Mouse (Mus musculus) CH12.LX (cell line): ENCODE data around the gene Msh5. TPM values are rescaled to one million over a fixed set of nuclear protein-coding genes. Genes with fewer than 3 reads are reported as not detected.

Experiments
- DNase-seq: peaks from one replicate; pipeline ENCODE4 v3.0.0-alpha.2; 2013; ENCODE audit errors: extremely low read depth
- H3K27ac ChIP-seq: 2 replicates; pipeline ENCODE4 v1.5.1; 2012; ENCODE audit warnings: low read depth, mild to moderate bottlenecking, control low read depth, moderate library complexity; ENCODE audit not compliant: insufficient read depth
- H3K27me3 ChIP-seq: replicated peaks from 2 replicates; pipeline ENCODE3; 2012; ENCODE audit warnings: inconsistent platforms
- H3K36me3 ChIP-seq, 2 experiments: replicated peaks in 1 of 2; 2 replicates each; pipeline versions ENCODE3 to v1.6.1; 2012; ENCODE audit warnings: inconsistent platforms in 1 of 2, low read length in 1 of 2, mild to moderate bottlenecking in 1 of 2, mixed read lengths in 1 of 2, moderate library complexity in 1 of 2; ENCODE audit not compliant: control insufficient read depth in 1 of 2, insufficient read depth in 1 of 2
- H3K4me1 ChIP-seq, 2 experiments: 2 replicates each; pipeline ENCODE4 v1.6.1; 2012; ENCODE audit warnings: inconsistent platforms in 1 of 2, moderate library complexity in 1 of 2; ENCODE audit not compliant: insufficient read depth in 2 of 2, control insufficient read depth in 1 of 2
- H3K4me2 ChIP-seq: 2 replicates; pipeline ENCODE4 v1.6.1; 2012; ENCODE audit warnings: low read depth, mild to moderate bottlenecking, control low read depth; ENCODE audit not compliant: poor library complexity, insufficient read depth, severe bottlenecking
- H3K4me3 ChIP-seq, 3 experiments: fragments of 150-350 bp in 1 of 3; sonication (generic) in 1 of 3; replicated peaks in 1 of 3; 2 replicates each; pipeline versions ENCODE3 to v1.5.1; 2011 to 2012; ENCODE audit warnings: low read depth in 2 of 3, low read length in 2 of 3, mild to moderate bottlenecking in 2 of 3, moderate library complexity in 2 of 3, control low read depth in 1 of 3, improper control_type of control experiment in 1 of 3, inconsistent platforms in 1 of 3, mixed read lengths in 1 of 3; ENCODE audit not compliant: poor library complexity in 1 of 3
- H3K79me2 ChIP-seq: replicated peaks from 2 replicates; pipeline ENCODE4 v1.6.1; 2012; ENCODE audit warnings: mild to moderate bottlenecking, moderate library complexity; ENCODE audit not compliant: control insufficient read depth, poor library complexity, insufficient read depth, severe bottlenecking; ENCODE audit errors: extremely low read depth
- H3K9ac ChIP-seq: 2 replicates; pipeline ENCODE4 v1.6.1; 2012; ENCODE audit warnings: low read depth, mild to moderate bottlenecking, control low read depth, moderate library complexity; ENCODE audit not compliant: insufficient read depth
- H3K9me3 ChIP-seq: replicated peaks from 2 replicates; pipeline ENCODE3; 2012; ENCODE audit warnings: low read length, inconsistent platforms, mixed read lengths
- BHLHE40 ChIP-seq: IDR thresholded peaks from 2 replicates; pipeline ENCODE4 v1.6.1; 2011; ENCODE audit warnings: mild to moderate bottlenecking, low read depth, low read length, improper control_type of control experiment
- CHD1 ChIP-seq: IDR thresholded peaks from 2 replicates; pipeline ENCODE4 v1.6.1; 2012; ENCODE audit warnings: low read depth, low read length, improper control_type of control experiment, inconsistent platforms
- CHD2 ChIP-seq: IDR thresholded peaks from 2 replicates; pipeline ENCODE4 v1.6.1; 2011; ENCODE audit warnings: low read length, improper control_type of control experiment
- CTCF ChIP-seq, 2 experiments: IDR thresholded peaks in 1 of 2; conservative IDR thresholded peaks in 1 of 2; 2 replicates each; pipeline ENCODE4 v1.5.1; 2011 to 2012; ENCODE audit warnings: low read depth in 2 of 2, low read length in 2 of 2, improper control_type of control experiment in 1 of 2, inconsistent platforms in 1 of 2, mild to moderate bottlenecking in 1 of 2, moderate library complexity in 1 of 2
- ELF1 ChIP-seq: IDR thresholded peaks from 2 replicates; pipeline ENCODE4 v1.6.1; 2014; ENCODE audit warnings: low read depth, mild to moderate bottlenecking, inconsistent platforms, low read length, improper control_type of control experiment
- EP300 ChIP-seq: IDR thresholded peaks from 2 replicates; pipeline ENCODE4 v1.6.1; 2011; ENCODE audit warnings: low read length, improper control_type of control experiment
- ETS1 ChIP-seq: conservative IDR thresholded peaks from 2 replicates; pipeline ENCODE4 v1.6.1; 2012; ENCODE audit warnings: low read depth, mild to moderate bottlenecking, inconsistent platforms, low read length, improper control_type of control experiment, moderate library complexity
- GABPA ChIP-seq: IDR thresholded peaks from 2 replicates; pipeline ENCODE4 v1.6.1; 2012; ENCODE audit warnings: low read depth, low read length, improper control_type of control experiment, inconsistent platforms; ENCODE audit not compliant: insufficient replicate concordance
- JUN ChIP-seq: IDR thresholded peaks from 2 replicates; pipeline ENCODE4 v1.6.1; 2011; ENCODE audit warnings: low read depth, mild to moderate bottlenecking, low read length, improper control_type of control experiment, moderate library complexity; ENCODE audit not compliant: insufficient read depth
- JUND ChIP-seq: conservative IDR thresholded peaks from 2 replicates; pipeline ENCODE4 v1.6.1; 2011; ENCODE audit warnings: low read depth, low read length, improper control_type of control experiment
- KAT2A ChIP-seq: IDR thresholded peaks from 2 replicates; pipeline ENCODE4 v1.6.1; 2012; ENCODE audit warnings: low read length, improper control_type of control experiment, inconsistent platforms; ENCODE audit not compliant: insufficient replicate concordance
- MAX ChIP-seq: IDR thresholded peaks from 2 replicates; pipeline ENCODE4 v1.6.1; 2011; ENCODE audit warnings: low read length, improper control_type of control experiment
- MEF2A ChIP-seq: IDR thresholded peaks from 2 replicates; pipeline ENCODE4 v1.6.1; 2014; ENCODE audit warnings: low read depth, mild to moderate bottlenecking, inconsistent platforms, low read length, improper control_type of control experiment, borderline replicate concordance
- MYC ChIP-seq: IDR thresholded peaks from 2 replicates; pipeline ENCODE4 v1.6.1; 2011; ENCODE audit warnings: low read depth, mild to moderate bottlenecking, improper control_type of control experiment, low read length
- PAX5 ChIP-seq: IDR thresholded peaks from 2 replicates; pipeline ENCODE4 v1.6.1; 2012; ENCODE audit warnings: low read length, inconsistent platforms, mixed read lengths
- POLR2A ChIP-seq: IDR thresholded peaks from 2 replicates; pipeline ENCODE4 v1.6.1; 2011; ENCODE audit warnings: low read depth, mild to moderate bottlenecking, improper control_type of control experiment, low read length
- RAD21 ChIP-seq: IDR thresholded peaks from 2 replicates; pipeline ENCODE4 v1.6.1; 2011; ENCODE audit warnings: low read depth, mild to moderate bottlenecking, low read length, improper control_type of control experiment, moderate library complexity
- RCOR1 ChIP-seq: conservative IDR thresholded peaks from 2 replicates; pipeline ENCODE4 v1.6.1; 2012; ENCODE audit warnings: low read depth, mild to moderate bottlenecking, inconsistent platforms, low read length, improper control_type of control experiment
- SMC3 ChIP-seq: IDR thresholded peaks from 2 replicates; pipeline ENCODE4 v1.6.1; 2011; ENCODE audit warnings: low read depth, low read length, improper control_type of control experiment
- TBP ChIP-seq: conservative IDR thresholded peaks from 2 replicates; pipeline ENCODE4 v1.6.1; 2011; ENCODE audit warnings: low read depth, low read length, improper control_type of control experiment
- TCF12 ChIP-seq: IDR thresholded peaks from 2 replicates; pipeline ENCODE4 v1.6.1; 2014; ENCODE audit warnings: low read depth, mild to moderate bottlenecking, inconsistent platforms, low read length, improper control_type of control experiment
- ZC3H11A ChIP-seq: IDR thresholded peaks from 2 replicates; pipeline ENCODE4 v1.6.1; 2012; ENCODE audit warnings: low read depth, mild to moderate bottlenecking, inconsistent platforms, low read length, improper control_type of control experiment
- ZKSCAN1 ChIP-seq: IDR thresholded peaks from 2 replicates; pipeline ENCODE4 v1.6.1; 2012; ENCODE audit warnings: low read depth, inconsistent platforms, low read length, improper control_type of control experiment, borderline replicate concordance
- ZMIZ1 ChIP-seq: IDR thresholded peaks from 2 replicates; pipeline ENCODE4 v1.6.1; 2012; ENCODE audit warnings: low read depth, mild to moderate bottlenecking, inconsistent platforms, low read length, improper control_type of control experiment
- ZNF384 ChIP-seq: IDR thresholded peaks from 2 replicates; pipeline ENCODE4 v1.6.1; 2012; ENCODE audit warnings: low read depth, low read length, improper control_type of control experiment, inconsistent platforms
- dilution Hi-C: fragments of 300-500 bp; cut with MboI; formaldehyde crosslinking; loops from 2 replicates; pipeline ENCODE4 v1.14.3; 2020; ENCODE audit warnings: low sequenced_read_pairs; ENCODE audit not compliant: extremely low pct_unique_long_range_greater_than_20kb, extremely low pct_ligation_motif_present
- in situ Hi-C: fragments of 300-500 bp; cut with MboI; formaldehyde crosslinking; loops from 3 replicates; pipeline ENCODE4 v1.14.3; 2019; ENCODE audit warnings: low sequenced_read_pairs, low pct_ligation_motif_present, low pct_unique_long_range_greater_than_20kb, mixed read lengths
- polyA plus RNA-seq: library from polyadenylated mRNA; unstranded; fragments of >175 nt; gene quantifications from 2 replicates; pipeline ENCODE4 v1.2.1, GENCODE M21; 2012; ENCODE audit warnings: low read depth; ENCODE audit not compliant: insufficient read length
- total RNA-seq, 2 experiments: library from RNA; depleted of rRNA; stranded (reverse); fragments of 300-350 nt in 1 of 2; fragments of >200 nt in 1 of 2; gene quantifications; 2 replicates each; pipeline ENCODE4 v1.2.3; 2012 to 2014

Msh5 gene
- total and polyA plus RNA-seq, 3 experiments = 6.1 to 13.1 (median 10.6) TPM

DNA sequence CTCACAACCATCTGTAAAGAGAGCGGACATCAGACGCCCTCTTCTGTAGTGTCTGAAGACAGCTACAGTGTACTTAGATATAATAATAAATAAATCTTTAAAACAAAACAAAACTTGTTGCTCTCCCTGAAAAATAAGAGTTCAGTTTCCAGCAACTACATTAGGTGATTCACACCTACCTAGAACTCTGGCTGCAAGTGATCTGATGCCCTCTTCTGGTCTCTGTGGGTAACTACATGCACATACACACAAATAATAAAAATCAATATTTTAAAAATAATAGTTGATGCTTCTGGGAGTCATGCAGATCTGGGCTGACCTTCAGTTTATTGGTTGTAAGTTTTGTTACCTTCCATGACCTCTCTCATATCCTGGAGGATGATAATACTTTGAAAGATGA, 62.3 kb downstream of the Msh5 start:
- Histone ChIP-seq H3K79me2 (peaks cover 24% of the 10 kb centered on the region), H3K27ac (no peak overlapping the region), H3K27me3 (no peaks in the 10 kb centered on the region), H3K4me2 (no peak overlapping the region), H3K9me3 (no peaks in the 10 kb centered on the region), H3K9ac (no peak overlapping the region), H3K4me1 (peaks cover 2 to 24% of the 10 kb centered on the region in 2 experiments; a peak in 3 of 4 replicates), H3K4me3 (no peak overlapping the region), H3K36me3 (peaks cover 26 to 44% of the 10 kb centered on the region in 2 experiments)
- TF ChIP-seq SMC3 = peak; percentile 27
- peak; percentile 39 to 63; a peak in 3 of 4 replicates for TF ChIP-seq CTCF (conservative IDR thresholded peaks at IDR 0.05 in 1 of 2, IDR thresholded peaks at IDR 0.05 in 1 of 2; ENCODE audit: low read depth in 2 of 2, low read length in 2 of 2)
- no peak for TF ChIP-seq ZC3H11A
- peak; percentile 48 for TF ChIP-seq RAD21
- in situ Hi-C loops (no loop called here), dilution Hi-C loops (no loop called here)
- DNase-seq = no peak

DNA sequence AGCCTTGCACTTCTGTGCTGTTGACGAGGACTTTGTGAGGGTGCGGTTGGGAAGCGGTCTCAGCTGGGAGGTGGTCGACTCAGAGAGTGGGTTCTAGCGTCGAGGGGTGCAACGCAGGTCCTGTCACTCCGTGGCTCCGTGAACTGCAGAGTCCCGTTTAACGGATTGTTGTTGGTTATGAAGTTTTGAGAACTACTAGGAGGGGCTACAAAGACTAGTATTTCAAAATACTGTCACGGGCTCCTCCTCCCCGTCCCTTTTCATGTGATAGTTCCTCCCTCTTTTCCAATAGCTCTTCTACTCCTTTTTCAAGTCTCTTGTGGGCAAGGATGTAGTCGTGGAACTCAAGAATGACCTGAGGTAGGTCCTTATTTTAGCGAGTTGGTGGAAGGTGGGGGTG, 64.2 kb downstream of the Msh5 start:
- Histone ChIP-seq H3K27me3 (no peaks in the 10 kb centered on the region), H3K79me2 (peaks cover 24% of the 10 kb centered on the region), H3K4me2 (peak overlapping the region; percentile 92), H3K4me1 (peaks cover 2 to 24% of the 10 kb centered on the region in 2 experiments; a peak in 3 of 4 replicates), H3K4me3 (peak overlapping the region; percentile 87 to 95 (median 91)), H3K36me3 (peaks cover 21 to 43% of the 10 kb centered on the region in 2 experiments), H3K9me3 (peaks cover 2% of the 10 kb centered on the region), H3K27ac (peak overlapping the region; percentile 85; the same call in 1 of the 2 replicates), H3K9ac (peak overlapping the region; percentile 90)
- dilution Hi-C loops = no loop called here
- in situ Hi-C loops = no loop called here
- DNase-seq = no peak
- TF ChIP-seq EP300 (no peak), BHLHE40 (no peak), PAX5 (no peak), CHD1 (no peak)

GRCm38 (mm10) chr17:34981690-34982180, 64.8 kb downstream of the Msh5 start, which contains the start of gene Lsm2:
Gene Lsm2 (plus strand): TSS chr17:34981862.
- Histone ChIP-seq H3K9me3 (peaks cover 2% of the 10 kb centered on the region), H3K9ac (peak within 1 kb of the TSS; percentile 90), H3K27me3 (no peaks in the 10 kb centered on the region), H3K4me1 (peaks cover 2 to 24% of the 10 kb centered on the region in 2 experiments; a peak in 3 of 4 replicates), H3K4me3 (peak within 1 kb of the TSS; percentile 87 to 95 (median 91)), H3K36me3 (peaks cover 22 to 47% of the 10 kb centered on the region in 2 experiments), H3K27ac (peak within 1 kb of the TSS; percentile 85), H3K79me2 (peaks cover 24% of the 10 kb centered on the region), H3K4me2 (peak within 1 kb of the TSS; percentile 95)
- dilution Hi-C loops = no loop called here
- in situ Hi-C loops = no loop called here
- DNase-seq = peak; percentile 93
- TF ChIP-seq CTCF (conservative IDR thresholded peaks at IDR 0.05 in 1 of 2, IDR thresholded peaks at IDR 0.05 in 1 of 2; ENCODE audit: low read depth in 2 of 2, low read length in 2 of 2) (0 out of 4 replicates have a peak, but pooled peaks of 1 of the 2 experiments have one; percentile 1), MEF2A (peak; percentile 24; the same call in 1 of the 2 replicates), RCOR1 (no peak), GABPA (no peak), ZMIZ1 (peak; percentile 82; the same call in 1 of the 2 replicates), SMC3 (no peak), JUND (no peak), EP300 (no peak), ETS1 (no peak), RAD21 (no peak), MYC (peak; percentile 94), CHD2 (no peak), MAX (peak; percentile 91), ELF1 (peak; percentile 90), TBP (peak; percentile 67; the same call in 1 of the 2 replicates), TCF12 (peak; percentile 73), ZKSCAN1 (no peak), POLR2A (peak; percentile 89), JUN (no peak), PAX5 (no peak), KAT2A (0 out of 2 replicates have a peak, but pooled peaks have one; percentile 47), ZNF384 (no peak)
